In the genomic region with DNA sequence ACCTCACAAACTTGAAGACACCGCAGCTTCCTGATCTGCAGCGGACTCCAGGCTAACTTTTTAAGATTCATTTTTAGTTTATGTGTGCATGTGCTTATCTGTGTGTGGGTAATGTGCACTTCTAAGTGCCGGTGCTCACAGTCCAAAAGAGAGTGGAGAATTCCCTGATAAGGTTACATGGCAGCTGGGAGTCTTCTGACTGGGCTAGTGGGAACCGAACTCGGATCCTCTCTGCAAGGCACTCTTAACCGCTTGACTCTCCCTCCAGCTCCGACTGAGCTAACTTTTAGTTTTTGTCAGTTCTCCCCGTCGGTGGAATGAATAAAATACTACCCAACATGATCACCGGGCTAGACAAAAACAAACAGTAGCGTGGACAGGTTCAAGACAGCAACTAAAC, we compare ENCODE assay signal across 8 mouse cellular contexts. TPM values are rescaled to one million over a fixed set of nuclear protein-coding genes. Genes with fewer than 3 reads are reported as not detected.
DNase-seq lines count a peak whose midpoint lies in the region; ATAC-seq and TF ChIP-seq lines count a peak whose summit lies in the region.

No protein-coding gene starts in this region.

- TF ChIP-seq CTCF in cortical plate, adult 2 months (IDR thresholded peaks at IDR 0.05; ENCODE audit: extremely low read depth, insufficient read depth, low read length): no peak
- no peak for TF ChIP-seq CTCF in liver, postnatal 0 days (IDR thresholded peaks at IDR 0.05; ENCODE audit: low read depth)

- peak overlapping the region; percentile 96 for H3K9ac ChIP-seq in lung, embryonic 15.5 days
- peak overlapping the region; percentile 85 for H3K9ac ChIP-seq in liver, postnatal 0 days (replicated peaks)

- no peak for ATAC-seq in lung, embryonic 15.5 days (ENCODE audit: borderline replicate concordance, extremely low read depth, low FRiP score, low TSS enrichment)
- no peak for ATAC-seq in liver, postnatal 0 days
- ATAC-seq in granulocyte monocyte progenitor cell, adult 5-6 weeks (replicated peaks; ENCODE audit: poor library complexity, severe bottlenecking): no peak

- peaks cover 22% of the 10 kb centered on the region for H3K4me1 ChIP-seq in lung, embryonic 15.5 days
- peaks cover 8% of the 10 kb centered on the region for H3K4me1 ChIP-seq in cortical plate, adult 2 months (ENCODE audit: control insufficient read depth, insufficient read depth, low read length)
- H3K4me1 ChIP-seq in hindbrain, embryonic 10.5 days (replicated peaks): peaks cover 25% of the 10 kb centered on the region
- H3K4me1 ChIP-seq in liver, postnatal 0 days (ENCODE audit: insufficient read depth): peaks cover 25% of the 10 kb centered on the region

- no peak for DNase-seq in lung, adult 18-20 months
- no peak for DNase-seq in hindbrain, embryonic 10.5 days (ENCODE audit: low spot score)
- peak; percentile 39 for DNase-seq in liver, postnatal 0 days
- no peak for DNase-seq in cerebellum, adult 11-12 months
- DNase-seq in adipocyte (ENCODE audit: low spot score): no peak

- H3K4me3 ChIP-seq in lung, embryonic 15.5 days: peak overlapping the region; percentile 92
- H3K4me3 ChIP-seq in cortical plate, adult 2 months (ENCODE audit: insufficient read depth, low read length): peak overlapping the region; percentile 74
- peak overlapping the region; percentile 95 for H3K4me3 ChIP-seq in hindbrain, embryonic 10.5 days
- H3K4me3 ChIP-seq in liver, postnatal 0 days (ENCODE audit: low read depth, low read length): peak overlapping the region; percentile 76

- WGBS in lung, embryonic 15.5 days: 9% methylated on average over 11 of the region's 11 CpGs
- WGBS in hindbrain, embryonic 10.5 days: 11% methylated on average over 11 of the region's 11 CpGs
- 4% methylated on average over 11 of the region's 11 CpGs for WGBS in liver, postnatal 0 days (ENCODE audit: insufficient replicate concordance)

- no peak overlapping the region for H3K27ac ChIP-seq in lung, embryonic 15.5 days
- peak overlapping the region; percentile 78; the same call in 1 of the 2 replicates for H3K27ac ChIP-seq in cortical plate, adult 2 months (ENCODE audit: insufficient read depth, low read length)
- H3K27ac ChIP-seq in hindbrain, embryonic 10.5 days: peak overlapping the region; percentile 98
- peak overlapping the region; percentile 88 for H3K27ac ChIP-seq in liver, postnatal 0 days (ENCODE audit: low read depth)

- H3K4me2 ChIP-seq in lung, embryonic 15.5 days: peak overlapping the region; percentile 64
- peak overlapping the region; percentile 77 for H3K4me2 ChIP-seq in liver, postnatal 0 days (ENCODE audit: low read depth, low read length)

- no peak for TF ChIP-seq POLR2A in cortical plate, adult 2 months (IDR thresholded peaks at IDR 0.05; ENCODE audit: extremely low read depth, insufficient read depth, low read length)

- no peak for TF ChIP-seq EP300 in liver, postnatal 0 days (IDR thresholded peaks at IDR 0.05; ENCODE audit: low read depth)

- peaks cover 30% of the 10 kb centered on the region for H3K36me3 ChIP-seq in lung, embryonic 15.5 days
- H3K36me3 ChIP-seq in hindbrain, embryonic 10.5 days: peaks cover 50% of the 10 kb centered on the region
- peaks cover 32% of the 10 kb centered on the region for H3K36me3 ChIP-seq in liver, postnatal 0 days (replicated peaks; ENCODE audit: insufficient read depth, low read length)

- H3K9me3 ChIP-seq in lung, embryonic 15.5 days: no peaks in the 10 kb centered on the region
- no peaks in the 10 kb centered on the region for H3K9me3 ChIP-seq in hindbrain, embryonic 10.5 days
- H3K9me3 ChIP-seq in liver, postnatal 0 days (ENCODE audit: low read length): no peaks in the 10 kb centered on the region

- no peaks in the 10 kb centered on the region for H3K27me3 ChIP-seq in lung, embryonic 15.5 days
- no peaks in the 10 kb centered on the region for H3K27me3 ChIP-seq in hindbrain, embryonic 10.5 days (ENCODE audit: insufficient read depth, poor library complexity, severe bottlenecking)
- no peaks in the 10 kb centered on the region for H3K27me3 ChIP-seq in liver, postnatal 0 days (ENCODE audit: insufficient read depth, low read length)

RNA-seq across cellular contexts. Expression of gene Eef1b2, which starts 0.8 kb away (rescaled TPM):
- 516 and 540 TPM in 2 replicates for polyA plus RNA-seq in lung, embryonic 15.5 days (2015; fragmentation: Nextera tagmentation; extraction: Ambion mirVana)
- 341 and 357 TPM in 2 replicates for polyA plus RNA-seq in cortical plate, adult 2 months (2012; rRNA removed)
- 512 and 606 TPM in 2 replicates for polyA plus RNA-seq in hindbrain, embryonic 10.5 days (2016; fragmentation: Nextera tagmentation; extraction: Ambion mirVana)
- 352 and 364 TPM in 2 replicates for polyA plus RNA-seq in liver, postnatal 0 days (2015; fragmentation: Nextera tagmentation; extraction: Ambion mirVana)
- total RNA-seq in granulocyte monocyte progenitor cell, adult 5-6 weeks (2014; fragmentation: Nextera tagmentation): 1,766 and 1,810 TPM in 2 replicates
- 3,234 and 3,329 TPM in 2 replicates for total RNA-seq in granulocyte monocyte progenitor cell, adult 5-6 weeks (2017)

RNA-seq across cellular contexts. Expression of gene Ndufs1, which starts 0.8 kb away (rescaled TPM):
- 131 and 132 TPM in 2 replicates for polyA plus RNA-seq in lung, embryonic 15.5 days (2015; fragmentation: Nextera tagmentation; extraction: Ambion mirVana)
- 127 and 128 TPM in 2 replicates for polyA plus RNA-seq in cortical plate, adult 2 months (2012; rRNA removed)
- 124 and 134 TPM in 2 replicates for polyA plus RNA-seq in hindbrain, embryonic 10.5 days (2016; fragmentation: Nextera tagmentation; extraction: Ambion mirVana)
- 88.8 and 102 TPM in 2 replicates for polyA plus RNA-seq in liver, postnatal 0 days (2015; fragmentation: Nextera tagmentation; extraction: Ambion mirVana)
- 111 and 115 TPM in 2 replicates for total RNA-seq in granulocyte monocyte progenitor cell, adult 5-6 weeks (2014; fragmentation: Nextera tagmentation)
- total RNA-seq in granulocyte monocyte progenitor cell, adult 5-6 weeks (2017): 155 and 156 TPM in 2 replicates

RNA-seq across cellular contexts. Expression of gene Gpr1, which starts 38.5 kb away (rescaled TPM):
- not detected in 2 replicates for polyA plus RNA-seq in lung, embryonic 15.5 days (2015; fragmentation: Nextera tagmentation; extraction: Ambion mirVana)
- polyA plus RNA-seq in cortical plate, adult 2 months (2012; rRNA removed): 1.2 and 1.5 TPM in 2 replicates
- polyA plus RNA-seq in hindbrain, embryonic 10.5 days (2016; fragmentation: Nextera tagmentation; extraction: Ambion mirVana): 0.19 and 0.26 TPM in 2 replicates
- 0.05 TPM in 1 of 2 replicates, not detected in the other for polyA plus RNA-seq in liver, postnatal 0 days (2015; fragmentation: Nextera tagmentation; extraction: Ambion mirVana)
- total RNA-seq in granulocyte monocyte progenitor cell, adult 5-6 weeks (2014; fragmentation: Nextera tagmentation): not detected in 2 replicates
- total RNA-seq in granulocyte monocyte progenitor cell, adult 5-6 weeks (2017): not detected in 2 replicates
